Mouse (Mus musculus) heart, adult 2 months (tissue): Measurements from ENCODE around the gene Kcnk10.

Experiments used
- CTCF ChIP-seq: fragments of 200-600 bp; IDR thresholded peaks from 2 replicates; pipeline ENCODE4 v1.8.1; 2022; ENCODE audit warnings: antibody characterized with exemption, mild to moderate bottlenecking, moderate library complexity
- EP300 ChIP-seq: fragments of 200-500 bp; IDR thresholded peaks from 2 replicates; pipeline ENCODE4 v1.6.1; 2011; ENCODE audit warnings: low read depth, low read length, control low read depth; ENCODE audit not compliant: insufficient read depth
- POLR2A ChIP-seq: fragments of 200-500 bp; IDR thresholded peaks from 2 replicates; pipeline ENCODE4 v1.6.1; 2011; ENCODE audit warnings: mild to moderate bottlenecking, low read depth, low read length, control low read depth; ENCODE audit not compliant: insufficient read depth

- TF ChIP-seq EP300 (no peak), POLR2A (no peak), CTCF (no peak)
Observed at GRCm38 (mm10) chr12:98560038-98560437, 18.1 kb downstream of the Kcnk10 start.
